Mouse (Mus musculus): Measurements from ENCODE around the gene Slc13a5. TPM values are rescaled to one million over a fixed set of nuclear protein-coding genes. Genes with fewer than 3 reads are reported as not detected.

The Slc13a5 gene
- 0.05 and 0.24 TPM in 2 replicates for polyA plus RNA-seq (2015; fragmentation: Nextera tagmentation; extraction: Ambion mirVana)

DNA sequence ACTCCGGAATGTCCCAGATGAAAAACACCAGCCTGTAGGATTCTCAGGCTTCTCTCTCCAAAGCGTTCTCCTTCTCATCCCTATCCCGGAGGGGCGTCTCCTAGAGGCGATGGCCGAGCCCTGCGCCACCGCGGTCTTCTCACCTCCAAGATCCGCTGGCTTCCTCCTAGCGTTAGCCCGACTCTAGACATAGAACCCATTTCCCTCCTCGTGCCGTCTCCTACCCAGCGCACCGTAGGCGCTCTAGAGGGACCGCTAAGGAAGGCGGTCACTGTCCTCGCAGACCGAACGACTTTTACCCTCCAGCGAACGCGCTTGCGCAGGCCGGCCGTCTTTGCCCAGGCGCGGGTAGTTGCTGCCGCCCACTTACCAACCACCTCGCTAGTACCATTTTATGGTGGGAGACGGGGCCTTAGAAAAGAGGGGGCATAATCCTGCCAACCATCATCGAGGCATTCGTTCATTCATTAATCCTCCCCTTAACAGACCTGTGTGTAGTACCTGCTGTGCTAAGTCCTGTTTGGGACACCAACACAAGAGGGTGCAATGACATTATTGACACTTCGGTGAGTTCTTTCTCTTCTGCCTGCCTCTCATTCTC, at the start of gene Slc13a5:
TSS of gene Slc13a5 (minus strand) at position 263 of the 601 bp plus-strand sequence.
- Histone ChIP-seq H3K27me3 (peaks cover 48% of the 10 kb centered on the region), H3K27ac (no peak within 1 kb of the TSS), H3K9me3 (no peaks in the 10 kb centered on the region), H3K4me1 (peaks cover 14% of the 10 kb centered on the region), H3K4me2 (peak within 1 kb of the TSS; percentile 81), H3K4me3 (peak within 1 kb of the TSS; percentile 38), H3K36me3 (no peaks in the 10 kb centered on the region), H3K9ac (peak within 1 kb of the TSS; percentile 25; the same call in 1 of the 2 replicates)
- peak; percentile 24 for ATAC-seq (ENCODE audit: borderline replicate concordance, extremely low read depth, low FRiP score, low TSS enrichment)
- WGBS = 4% methylated on average over 36 of the region's 36 CpGs

DNA sequence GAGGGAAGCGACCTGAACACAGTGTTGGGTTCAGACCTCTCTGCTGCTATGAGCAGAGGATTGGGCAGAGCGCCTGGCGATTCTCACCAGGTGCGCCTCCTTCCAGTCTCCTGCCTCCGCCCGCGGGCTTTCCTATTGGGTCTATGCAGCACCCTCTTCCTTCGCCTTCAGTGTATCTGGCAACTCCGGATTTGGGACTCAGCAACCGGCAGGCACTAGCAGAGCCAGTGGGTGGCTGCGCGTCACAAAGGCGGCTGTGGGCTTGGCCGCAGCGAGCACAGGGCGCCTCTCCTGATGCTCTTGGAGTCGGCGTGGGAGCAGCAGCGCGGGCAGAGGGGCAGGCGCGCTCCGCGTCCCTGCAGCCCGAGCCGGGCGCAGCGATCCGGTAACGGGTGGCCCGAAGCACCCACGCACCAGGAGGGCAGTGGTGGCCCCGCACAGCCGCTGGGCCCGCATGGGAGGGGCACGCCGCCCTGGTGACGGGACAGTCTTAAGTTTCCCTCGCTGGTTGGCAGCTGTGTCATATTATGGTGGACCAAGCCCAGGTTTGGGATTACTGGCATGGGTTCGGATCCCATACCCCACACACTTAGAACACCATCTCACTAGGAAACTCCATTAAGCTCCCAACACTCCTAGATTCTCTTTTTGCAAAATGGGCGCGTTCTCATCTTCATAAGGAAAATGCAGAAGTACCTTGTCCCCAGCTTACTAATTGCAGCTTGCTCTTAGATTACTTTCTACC, 47.3 kb upstream of the Slc13a5 start, which contains the start of gene Fbxo39:
TSS of gene Fbxo39 (plus strand) at position 294 of the 745 bp plus-strand sequence.
- H3K9me3 ChIP-seq = no peaks in the 10 kb centered on the region
- no peak within 1 kb of the TSS for H3K9ac ChIP-seq
- peaks cover 29% of the 10 kb centered on the region for H3K27me3 ChIP-seq
- H3K4me3 ChIP-seq = no peak within 1 kb of the TSS
- ATAC-seq (ENCODE audit: borderline replicate concordance, extremely low read depth, low FRiP score, low TSS enrichment) = no peak
- WGBS = 8% methylated on average over 41 of the region's 42 CpGs
- H3K4me2 ChIP-seq = peak within 1 kb of the TSS; percentile 47
- H3K4me1 ChIP-seq = 0 out of 2 replicates have a peak, but pooled peaks cover 3% of the 10 kb centered on the region
- no peak within 1 kb of the TSS for H3K27ac ChIP-seq
- H3K36me3 ChIP-seq = no peaks in the 10 kb centered on the region

DNA sequence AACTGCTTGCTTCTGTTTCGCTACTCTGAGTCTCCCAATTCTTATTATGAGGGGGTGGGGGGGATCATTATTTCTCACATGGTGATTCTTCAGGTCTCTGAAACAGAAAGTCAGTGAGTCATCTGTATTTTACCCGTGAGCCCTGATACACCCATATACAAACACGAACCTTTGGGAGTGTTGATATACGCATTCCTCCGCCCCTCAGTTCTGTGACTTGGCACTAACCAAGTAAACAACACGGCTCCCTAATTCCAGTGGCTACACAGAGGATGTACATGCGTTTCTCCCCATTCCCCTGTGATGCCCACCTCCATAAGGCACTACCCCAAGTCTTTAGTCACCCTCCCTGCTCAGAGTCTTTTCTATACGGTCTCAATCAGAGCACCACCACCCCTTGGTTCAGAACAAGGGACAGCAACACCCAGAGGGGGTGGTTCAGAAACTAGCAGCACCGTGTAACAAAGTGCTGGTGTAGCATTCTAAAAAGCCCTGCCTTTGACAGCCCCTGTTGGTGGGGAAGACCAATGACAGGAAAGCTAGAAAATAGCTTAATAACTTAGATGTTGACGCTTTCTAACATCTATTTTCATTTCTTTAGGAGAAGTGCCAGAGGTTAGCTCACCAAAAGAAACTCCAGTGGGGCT, 44.5 kb upstream of the Slc13a5 start:
- H3K9ac ChIP-seq = no peak overlapping the region
- no peak overlapping the region for H3K4me2 ChIP-seq
- H3K4me3 ChIP-seq = no peak overlapping the region
- no peaks in the 10 kb centered on the region for H3K36me3 ChIP-seq
- ATAC-seq (ENCODE audit: borderline replicate concordance, extremely low read depth, low FRiP score, low TSS enrichment) = no peak
- H3K9me3 ChIP-seq = no peaks in the 10 kb centered on the region
- no peak overlapping the region for H3K27ac ChIP-seq
- 0 out of 2 replicates have a peak, but pooled peaks cover 3% of the 10 kb centered on the region for H3K4me1 ChIP-seq
- peaks cover 29% of the 10 kb centered on the region for H3K27me3 ChIP-seq
- WGBS = 68% methylated on average over 10 of the region's 10 CpGs

DNA sequence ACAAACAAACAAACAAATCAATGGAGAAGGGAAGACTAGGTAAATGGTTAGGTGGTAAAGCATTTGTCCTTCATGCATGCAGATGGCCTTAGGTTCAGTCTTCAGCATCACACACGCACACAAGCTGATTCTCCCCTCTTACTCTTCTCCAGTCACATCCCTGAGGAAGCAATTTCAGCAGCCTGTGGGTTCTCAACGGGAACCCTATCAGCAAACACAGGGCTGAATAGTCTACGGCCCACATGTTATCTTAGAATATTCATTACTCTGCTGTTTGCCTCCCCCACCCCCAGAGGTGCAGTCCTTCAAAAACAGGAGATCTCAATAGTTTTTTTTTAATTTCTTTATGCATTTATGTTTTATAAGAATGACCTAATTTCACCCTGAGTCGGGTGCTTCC, 43.5 kb upstream of the Slc13a5 start:
- Histone ChIP-seq H3K9me3 (no peaks in the 10 kb centered on the region), H3K4me1 (0 out of 2 replicates have a peak, but pooled peaks cover 3% of the 10 kb centered on the region), H3K27ac (no peak overlapping the region), H3K4me3 (no peak overlapping the region), H3K27me3 (peaks cover 23% of the 10 kb centered on the region), H3K9ac (no peak overlapping the region), H3K4me2 (no peak overlapping the region), H3K36me3 (no peaks in the 10 kb centered on the region)
- no peak for ATAC-seq (ENCODE audit: borderline replicate concordance, extremely low read depth, low FRiP score, low TSS enrichment)
- WGBS = 69% methylated on average over 4 of the region's 4 CpGs

DNA sequence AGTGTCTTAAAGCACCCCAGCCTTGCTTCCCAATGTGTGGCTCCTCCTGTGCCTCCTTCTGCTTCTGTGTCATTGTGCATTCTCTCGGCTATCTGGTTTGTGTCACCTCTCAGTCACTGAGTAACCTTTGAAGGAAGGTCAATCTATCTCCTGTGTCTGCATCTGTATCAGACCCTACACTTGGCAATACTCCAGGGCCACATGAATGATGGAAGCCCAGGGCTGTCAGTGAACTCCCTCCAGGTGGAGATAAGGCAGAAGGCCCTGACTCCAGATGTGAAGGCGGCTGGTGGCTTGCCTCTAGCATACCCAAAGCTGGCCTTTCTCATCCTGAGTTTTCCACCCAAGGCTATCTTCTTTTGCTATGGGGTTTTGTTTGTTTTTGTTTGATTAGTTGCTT, 42.0 kb upstream of the Slc13a5 start:
- H3K27me3 ChIP-seq = peaks cover 8% of the 10 kb centered on the region
- H3K9ac ChIP-seq = no peak overlapping the region
- H3K9me3 ChIP-seq = no peaks in the 10 kb centered on the region
- no peak overlapping the region for H3K4me2 ChIP-seq
- H3K36me3 ChIP-seq = no peaks in the 10 kb centered on the region
- no peak overlapping the region for H3K27ac ChIP-seq
- no peak for ATAC-seq (ENCODE audit: borderline replicate concordance, extremely low read depth, low FRiP score, low TSS enrichment)
- 30% methylated on average over 2 of the region's 2 CpGs for WGBS
- no peaks in the 10 kb centered on the region for H3K4me1 ChIP-seq
- H3K4me3 ChIP-seq = no peak overlapping the region

DNA sequence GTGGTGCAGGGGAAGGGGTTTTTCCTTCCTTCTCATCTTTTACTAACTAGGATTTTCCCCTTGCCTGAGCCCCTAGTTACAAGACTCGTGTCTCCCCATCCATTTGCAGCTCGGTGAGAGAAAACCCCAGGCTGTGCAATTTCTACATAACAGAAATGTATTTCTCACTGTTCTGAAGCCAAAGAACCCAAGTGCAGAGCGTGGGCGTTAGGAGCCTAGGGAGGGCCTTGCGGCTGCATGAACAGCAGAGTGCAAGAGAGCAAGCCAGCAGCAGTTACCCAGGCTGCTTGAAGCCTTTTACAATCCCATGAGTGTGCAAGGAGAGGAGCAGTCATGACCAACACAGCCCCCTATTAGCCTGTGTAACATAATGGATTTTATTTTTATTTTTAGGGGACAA, 40.4 kb upstream of the Slc13a5 start:
- Histone ChIP-seq H3K9ac (no peak overlapping the region), H3K27me3 (no peaks in the 10 kb centered on the region), H3K27ac (no peak overlapping the region), H3K4me2 (no peak overlapping the region), H3K4me3 (no peak overlapping the region), H3K9me3 (no peaks in the 10 kb centered on the region), H3K36me3 (no peaks in the 10 kb centered on the region), H3K4me1 (0 out of 2 replicates have a peak, but pooled peaks cover 2% of the 10 kb centered on the region)
- 81% methylated on average over 5 of the region's 5 CpGs for WGBS
- no peak for ATAC-seq (ENCODE audit: borderline replicate concordance, extremely low read depth, low FRiP score, low TSS enrichment)

DNA sequence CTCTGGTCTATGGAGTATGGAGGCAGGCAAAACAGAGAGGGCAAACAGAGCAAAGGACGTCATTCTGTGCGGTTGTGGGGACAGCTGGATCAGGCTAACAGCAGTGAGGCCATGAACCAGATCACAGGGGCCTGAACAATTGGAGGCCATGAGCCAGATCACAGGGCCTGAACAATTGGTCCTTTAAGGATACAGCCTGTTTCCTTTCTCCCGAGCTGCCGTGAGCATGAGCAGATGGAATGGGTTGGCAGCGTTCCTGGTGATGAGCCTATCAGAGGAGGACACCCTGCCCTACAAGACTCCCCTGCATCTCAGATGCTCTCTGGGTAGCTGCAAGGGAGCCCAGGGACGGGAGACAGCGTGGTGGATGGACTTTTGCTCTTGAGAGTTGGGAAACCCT, 35.2 kb upstream of the Slc13a5 start:
- Histone ChIP-seq H3K9ac (no peak overlapping the region), H3K27ac (peak overlapping the region; percentile 71; the same call in 1 of the 2 replicates), H3K9me3 (no peaks in the 10 kb centered on the region), H3K4me1 (peaks cover 17% of the 10 kb centered on the region), H3K27me3 (no peaks in the 10 kb centered on the region), H3K4me2 (peak overlapping the region; percentile 54), H3K36me3 (no peaks in the 10 kb centered on the region), H3K4me3 (peak overlapping the region; percentile 33; the same call in 1 of the 2 replicates)
- ATAC-seq (ENCODE audit: borderline replicate concordance, extremely low read depth, low FRiP score, low TSS enrichment) = no peak
- 75% methylated on average over 7 of the region's 7 CpGs for WGBS

DNA sequence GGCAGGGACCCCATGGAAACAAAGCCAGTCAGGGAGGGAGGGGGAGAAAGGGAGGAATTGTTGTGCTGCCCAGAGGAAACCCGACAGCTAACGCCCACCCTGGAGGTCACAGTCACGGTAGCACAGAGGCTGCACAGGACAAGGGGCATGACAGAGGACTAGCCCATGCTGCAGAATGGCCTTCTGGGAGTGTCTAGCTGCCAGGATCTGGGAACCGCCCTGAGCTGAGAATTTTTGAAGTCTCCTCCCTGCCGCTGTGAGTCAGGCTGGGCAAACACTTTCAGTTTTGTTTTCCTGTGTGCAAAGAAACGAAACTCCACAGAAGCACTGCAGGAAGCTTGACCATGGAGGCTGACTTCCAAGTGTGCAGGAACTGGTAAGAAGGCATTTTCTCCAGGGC, 34.3 kb upstream of the Slc13a5 start, which contains the start of gene Xaf1:
TSS of gene Xaf1 (plus strand) at position 296 of the 400 bp plus-strand sequence.
- Histone ChIP-seq H3K4me2 (peak within 1 kb of the TSS; percentile 54), H3K4me3 (peak within 1 kb of the TSS; percentile 33), H3K27me3 (no peaks in the 10 kb centered on the region), H3K36me3 (no peaks in the 10 kb centered on the region), H3K9ac (no peak within 1 kb of the TSS), H3K4me1 (peaks cover 17% of the 10 kb centered on the region), H3K9me3 (no peaks in the 10 kb centered on the region), H3K27ac (peak within 1 kb of the TSS; percentile 71)
- 10% methylated on average over 6 of the region's 6 CpGs for WGBS
- ATAC-seq (ENCODE audit: borderline replicate concordance, extremely low read depth, low FRiP score, low TSS enrichment) = peak; percentile 76

DNA sequence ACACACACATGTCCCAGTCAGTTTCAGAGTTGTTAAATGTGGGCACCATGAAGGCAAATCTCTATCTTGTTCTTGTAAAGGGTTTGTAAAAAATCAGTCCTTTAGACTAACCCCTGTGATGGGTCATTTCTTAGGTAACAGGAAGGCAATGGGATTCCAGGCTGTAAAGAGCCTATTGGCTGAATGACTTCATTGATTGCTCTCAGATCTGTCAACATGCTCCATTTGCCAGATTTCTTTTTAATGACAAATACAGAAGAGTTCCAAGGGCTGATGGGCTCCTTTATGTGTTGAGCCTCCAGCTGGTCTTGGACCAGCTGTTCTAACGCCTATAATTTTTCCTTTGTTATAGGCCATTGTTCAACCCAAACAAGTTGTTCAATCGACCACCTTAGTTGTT, 26.1 kb upstream of the Slc13a5 start:
- Histone ChIP-seq H3K4me3 (no peak overlapping the region), H3K27me3 (no peaks in the 10 kb centered on the region), H3K27ac (no peak overlapping the region), H3K4me1 (no peaks in the 10 kb centered on the region), H3K36me3 (no peaks in the 10 kb centered on the region), H3K4me2 (no peak overlapping the region), H3K9me3 (no peaks in the 10 kb centered on the region), H3K9ac (no peak overlapping the region)
- no peak for ATAC-seq (ENCODE audit: borderline replicate concordance, extremely low read depth, low FRiP score, low TSS enrichment)
- 81% methylated on average over 2 of the region's 2 CpGs for WGBS

DNA sequence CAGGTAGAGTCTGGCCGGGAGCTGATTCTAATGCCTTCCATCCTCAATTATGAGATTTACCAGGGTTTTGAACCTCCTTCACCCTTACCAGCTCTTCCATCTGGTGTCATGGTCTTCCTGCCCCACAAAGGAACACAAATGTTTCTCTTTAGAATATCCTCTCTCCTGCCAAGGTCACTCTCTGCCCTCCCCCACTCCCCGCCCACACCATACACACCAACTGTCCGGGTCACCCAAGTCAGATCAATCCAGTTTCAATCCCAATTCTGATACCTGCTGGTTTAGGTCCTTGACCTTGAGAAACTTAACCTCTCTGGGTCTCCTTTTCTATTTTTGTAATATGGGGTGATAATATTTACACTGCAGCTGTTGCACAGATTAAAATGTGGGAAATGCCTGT, 20.5 kb upstream of the Slc13a5 start:
- Histone ChIP-seq H3K36me3 (no peaks in the 10 kb centered on the region), H3K9me3 (no peaks in the 10 kb centered on the region), H3K27ac (no peak overlapping the region), H3K4me1 (no peaks in the 10 kb centered on the region), H3K27me3 (no peaks in the 10 kb centered on the region), H3K4me2 (no peak overlapping the region), H3K4me3 (no peak overlapping the region), H3K9ac (no peak overlapping the region)
- no peak; the same call in 1 of the 2 replicates for ATAC-seq (ENCODE audit: borderline replicate concordance, extremely low read depth, low FRiP score, low TSS enrichment)
- 82% methylated on average over 3 of the region's 3 CpGs for WGBS

DNA sequence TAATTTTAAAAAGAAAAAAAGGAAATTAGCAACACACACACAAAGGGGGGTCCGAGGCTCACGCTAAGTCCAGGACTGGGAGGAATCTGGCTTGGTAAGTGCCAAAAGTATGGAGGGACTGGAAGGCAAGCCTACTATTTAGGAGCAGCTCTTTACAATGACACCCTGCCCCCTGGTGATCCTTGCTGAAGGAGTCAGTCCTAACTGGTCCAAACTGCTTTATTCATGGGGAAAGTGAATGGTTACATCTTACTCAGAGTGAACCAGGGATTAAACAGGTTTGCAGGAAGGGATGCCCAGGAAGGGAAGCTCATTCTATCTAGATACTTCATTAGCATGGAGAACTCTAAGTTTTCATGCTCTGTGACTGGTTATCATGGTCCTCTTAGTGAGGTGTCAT, 20.1 kb upstream of the Slc13a5 start:
- Histone ChIP-seq H3K27me3 (no peaks in the 10 kb centered on the region), H3K4me1 (no peaks in the 10 kb centered on the region), H3K36me3 (no peaks in the 10 kb centered on the region), H3K27ac (no peak overlapping the region), H3K4me3 (no peak overlapping the region), H3K9me3 (no peaks in the 10 kb centered on the region), H3K4me2 (no peak overlapping the region), H3K9ac (no peak overlapping the region)
- WGBS = 87% methylated on average over 2 of the region's 2 CpGs
- ATAC-seq (ENCODE audit: borderline replicate concordance, extremely low read depth, low FRiP score, low TSS enrichment) = no peak

DNA sequence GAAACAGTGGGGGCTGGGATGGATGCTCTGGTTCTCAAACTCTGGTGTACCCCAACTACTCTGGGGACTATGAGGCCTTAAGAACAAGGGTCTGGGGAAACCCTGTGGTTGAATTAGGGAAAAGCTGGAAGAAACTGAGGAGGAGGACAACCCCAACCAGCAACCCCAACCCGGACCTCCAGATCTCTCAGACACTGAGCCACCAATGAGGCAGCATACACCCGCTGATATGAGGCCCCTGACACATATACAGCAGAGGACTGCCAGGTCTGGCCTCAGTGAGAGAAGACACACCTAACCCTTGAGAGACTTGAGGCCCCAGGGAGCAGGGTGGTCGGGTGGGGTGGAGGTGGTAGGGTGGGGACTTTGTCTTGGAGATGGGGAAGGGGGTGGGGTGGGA, 19.6 kb upstream of the Slc13a5 start:
- Histone ChIP-seq H3K27me3 (no peaks in the 10 kb centered on the region), H3K27ac (no peak overlapping the region), H3K9ac (no peak overlapping the region), H3K9me3 (no peaks in the 10 kb centered on the region), H3K4me1 (no peaks in the 10 kb centered on the region), H3K4me3 (no peak overlapping the region), H3K36me3 (no peaks in the 10 kb centered on the region), H3K4me2 (no peak overlapping the region)
- ATAC-seq (ENCODE audit: borderline replicate concordance, extremely low read depth, low FRiP score, low TSS enrichment) = no peak
- WGBS = 67% methylated on average over 3 of the region's 3 CpGs

Measured in lung, embryonic 15.5 days (tissue).